Mouse (Mus musculus): Measurements from ENCODE around the gene Prune1. TPM values are rescaled to one million over a fixed set of nuclear protein-coding genes. Genes with fewer than 3 reads are reported as not detected.
"Not testable (repeated sequence)": the region's sequence is repeated elsewhere in the genome, so short reads cannot be mapped to it uniquely, and the experiment has no call there.

The Prune1 gene
- polyA plus RNA-seq, 1 experiment, result 24.2 TPM

DNA sequence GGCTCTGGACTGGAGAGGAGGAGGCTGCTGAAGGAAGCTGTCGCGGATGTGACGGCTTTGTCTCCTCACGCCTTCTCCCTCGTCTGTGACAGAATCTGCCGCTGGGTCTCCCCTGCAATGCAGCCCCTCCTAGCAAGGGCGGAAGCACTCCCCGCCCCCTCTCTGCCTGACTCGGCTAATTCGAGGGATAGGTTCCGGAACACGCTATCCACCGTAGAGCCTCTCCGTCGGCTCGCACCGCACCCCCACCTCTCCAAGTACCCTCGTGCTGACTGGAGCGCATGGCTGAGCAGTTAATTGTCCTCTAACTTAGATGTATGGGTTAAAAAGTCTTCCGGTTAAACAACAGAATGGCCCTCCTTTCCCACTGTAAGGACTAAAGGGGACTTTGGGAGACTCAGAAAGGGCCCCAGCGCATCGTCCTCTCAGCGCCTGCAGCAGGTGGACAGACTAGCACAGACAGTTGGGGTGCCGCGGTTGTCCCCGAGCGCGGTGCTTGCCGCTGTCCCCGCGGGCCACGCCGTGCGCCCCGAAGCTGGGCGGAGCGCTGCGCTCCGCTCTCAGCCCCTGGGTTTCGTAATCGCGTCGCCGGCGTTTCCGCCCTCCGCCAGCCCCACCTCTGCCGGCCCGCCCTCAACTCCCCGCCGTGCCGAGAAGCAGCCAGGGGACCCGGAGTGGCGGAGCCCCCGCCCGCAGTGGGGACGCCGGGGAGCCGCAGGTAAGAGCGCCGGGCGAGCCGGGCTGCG is 53.6 kb downstream of the Prune1 start, which contains the start of gene Cdc42se1:
TSS of gene Cdc42se1 (plus strand) at position 585 of the 746 bp plus-strand sequence.
- TF ChIP-seq CTCF (IDR thresholded peaks at IDR 0.05; ENCODE audit: insufficient read depth, low read length), result no peak
- peak; percentile 86 for TF ChIP-seq POLR2A (IDR thresholded peaks at IDR 0.05; ENCODE audit: borderline replicate concordance, extremely low read depth, low read depth, low read length)
- Histone ChIP-seq H3K4me3 (replicated peaks; ENCODE audit: extremely low read depth, low read depth, low read length) (peak within 1 kb of the TSS; percentile 93), H3K4me1 (ENCODE audit: control insufficient read depth, insufficient read depth, low read length) (peaks cover 16% of the 10 kb centered on the region)
- WGBS, result under 1% methylated on average over 64 of the region's 64 CpGs
- peak; percentile 87 for DNase-seq

- no peak for DNase-seq
- TF ChIP-seq CTCF (IDR thresholded peaks at IDR 0.05; ENCODE audit: insufficient read depth, low read length) (no peak), POLR2A (IDR thresholded peaks at IDR 0.05; ENCODE audit: borderline replicate concordance, extremely low read depth, low read depth, low read length) (no peak)
- H3K4me3 ChIP-seq (replicated peaks; ENCODE audit: extremely low read depth, low read depth, low read length), result no peak overlapping the region
- 17% methylated on average over 1 of the region's 1 CpGs for WGBS
- peaks cover 12% of the 10 kb centered on the region for H3K4me1 ChIP-seq (ENCODE audit: control insufficient read depth, insufficient read depth, low read length)
Measured at GRCm38 (mm10) chr3:95227214-95227613, 54.7 kb downstream of the Prune1 start.

GRCm38 (mm10) chr3:95224295-95224694 is 57.6 kb downstream of the Prune1 start:
- TF ChIP-seq CTCF (IDR thresholded peaks at IDR 0.05; ENCODE audit: insufficient read depth, low read length) (no peak), POLR2A (IDR thresholded peaks at IDR 0.05; ENCODE audit: borderline replicate concordance, extremely low read depth, low read depth, low read length) (no peak)
- 37% methylated on average over 6 of the region's 6 CpGs for WGBS
- no peak for DNase-seq
- H3K4me1 ChIP-seq (ENCODE audit: control insufficient read depth, insufficient read depth, low read length), result 0 out of 2 replicates have a peak, but pooled peaks cover 2% of the 10 kb centered on the region
- no peak overlapping the region for H3K4me3 ChIP-seq (replicated peaks; ENCODE audit: extremely low read depth, low read depth, low read length)

GRCm38 (mm10) chr3:95223041-95223440 is 58.8 kb downstream of the Prune1 start:
- Histone ChIP-seq H3K4me1 (ENCODE audit: control insufficient read depth, insufficient read depth, low read length) (0 out of 2 replicates have a peak, but pooled peaks cover 2% of the 10 kb centered on the region), H3K4me3 (replicated peaks; ENCODE audit: extremely low read depth, low read depth, low read length) (no peak overlapping the region)
- no peak for DNase-seq
- WGBS, result 88% methylated on average over 2 of the region's 2 CpGs
- TF ChIP-seq CTCF (IDR thresholded peaks at IDR 0.05; ENCODE audit: insufficient read depth, low read length), result no peak
- no peak for TF ChIP-seq POLR2A (IDR thresholded peaks at IDR 0.05; ENCODE audit: borderline replicate concordance, extremely low read depth, low read depth, low read length)

DNA sequence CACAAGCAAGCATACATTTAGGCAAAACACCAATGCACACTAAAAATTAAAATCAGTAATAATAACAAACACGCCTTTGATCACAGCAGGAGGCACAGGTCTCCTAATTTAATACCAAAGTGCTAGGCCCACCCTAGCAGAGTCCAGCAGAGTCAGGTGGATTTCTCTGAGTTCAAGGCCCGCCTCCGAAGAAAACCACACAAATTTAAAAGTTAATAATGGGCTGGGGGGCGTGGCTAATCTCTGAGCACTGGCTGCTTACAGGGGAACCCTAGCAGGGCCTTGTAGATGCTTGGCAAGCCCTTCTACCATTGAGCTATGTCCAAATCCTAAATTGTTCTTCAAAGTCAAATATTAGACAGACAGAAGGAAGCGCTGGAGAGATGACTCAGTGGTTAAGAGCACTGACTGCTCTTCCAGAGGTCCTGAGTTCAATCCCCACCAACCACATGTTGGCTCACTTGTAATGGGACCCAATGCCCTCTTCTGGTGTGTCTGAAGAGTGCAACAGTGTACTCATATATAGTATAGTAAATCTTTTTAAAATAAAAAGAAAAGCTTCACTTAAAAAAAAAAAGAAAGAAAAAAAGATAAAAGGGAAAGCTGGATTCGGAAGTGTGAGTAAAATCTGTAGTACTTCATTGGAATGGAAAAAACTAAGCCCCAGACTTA is 63.3 kb downstream of the Prune1 start:
- H3K4me3 ChIP-seq (replicated peaks; ENCODE audit: extremely low read depth, low read depth, low read length), result no peak overlapping the region
- TF ChIP-seq POLR2A (IDR thresholded peaks at IDR 0.05; ENCODE audit: borderline replicate concordance, extremely low read depth, low read depth, low read length), result no peak
- TF ChIP-seq CTCF (IDR thresholded peaks at IDR 0.05; ENCODE audit: insufficient read depth, low read length), result no peak
- WGBS, result 70% methylated on average over 6 of the region's 6 CpGs
- no peaks in the 10 kb centered on the region for H3K4me1 ChIP-seq (ENCODE audit: control insufficient read depth, insufficient read depth, low read length)
- no peak for DNase-seq

DNA sequence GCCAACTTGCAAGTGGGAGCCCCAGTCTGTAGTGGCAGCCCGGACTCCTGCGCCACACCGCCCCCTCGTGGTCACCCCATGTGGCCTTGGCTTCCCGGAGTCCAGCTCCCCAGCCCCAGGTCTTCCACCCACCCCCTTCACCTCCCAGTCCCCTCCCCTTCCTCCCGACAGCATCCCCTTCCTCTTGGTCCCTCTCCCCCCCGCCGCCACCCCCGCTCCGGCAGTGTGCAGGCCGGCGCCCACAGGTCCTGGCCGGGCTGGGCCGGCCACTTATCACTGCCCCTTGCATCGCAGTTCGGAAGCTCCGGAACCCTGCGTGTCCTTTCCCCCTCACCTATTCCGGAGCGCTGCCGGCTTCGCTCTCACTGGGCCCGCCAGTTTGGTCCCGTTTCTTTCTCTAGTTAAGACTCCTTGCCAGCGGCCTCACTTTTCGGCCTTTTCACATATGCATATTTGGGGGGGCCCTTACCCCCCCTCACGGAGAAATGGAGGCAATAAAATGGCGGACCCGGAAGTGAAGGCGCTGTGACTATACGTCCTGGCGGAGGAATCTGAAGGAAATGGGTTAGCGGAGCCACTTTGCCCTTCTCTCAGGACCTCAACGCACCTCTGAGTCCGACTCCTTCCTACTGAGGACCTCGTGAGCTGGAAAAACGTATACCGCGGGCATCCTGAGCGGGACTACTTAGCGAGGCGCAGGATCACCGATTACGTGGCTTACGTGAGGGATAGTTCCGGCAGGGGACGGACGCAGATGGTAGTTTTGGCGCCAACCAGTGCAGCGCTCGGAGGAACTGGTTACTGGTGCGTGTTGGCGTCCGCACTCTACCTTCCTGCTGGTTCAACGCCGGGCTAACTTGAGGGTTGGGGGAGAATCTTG is 64.4 kb downstream of the Prune1 start, which contains the start of gene Gabpb2:
TSS of gene Gabpb2 (minus strand) at position 662 of the 880 bp plus-strand sequence.
- TF ChIP-seq POLR2A (IDR thresholded peaks at IDR 0.05; ENCODE audit: borderline replicate concordance, extremely low read depth, low read depth, low read length) (peak; percentile 69; the same call in 1 of the 2 replicates), CTCF (IDR thresholded peaks at IDR 0.05; ENCODE audit: insufficient read depth, low read length) (peak; percentile 64)
- under 1% methylated on average over 56 of the region's 56 CpGs for WGBS
- peak; percentile 95 for DNase-seq
- Histone ChIP-seq H3K4me3 (replicated peaks; ENCODE audit: extremely low read depth, low read depth, low read length) (peak within 1 kb of the TSS; percentile 99), H3K4me1 (ENCODE audit: control insufficient read depth, insufficient read depth, low read length) (no peaks in the 10 kb centered on the region)

DNA sequence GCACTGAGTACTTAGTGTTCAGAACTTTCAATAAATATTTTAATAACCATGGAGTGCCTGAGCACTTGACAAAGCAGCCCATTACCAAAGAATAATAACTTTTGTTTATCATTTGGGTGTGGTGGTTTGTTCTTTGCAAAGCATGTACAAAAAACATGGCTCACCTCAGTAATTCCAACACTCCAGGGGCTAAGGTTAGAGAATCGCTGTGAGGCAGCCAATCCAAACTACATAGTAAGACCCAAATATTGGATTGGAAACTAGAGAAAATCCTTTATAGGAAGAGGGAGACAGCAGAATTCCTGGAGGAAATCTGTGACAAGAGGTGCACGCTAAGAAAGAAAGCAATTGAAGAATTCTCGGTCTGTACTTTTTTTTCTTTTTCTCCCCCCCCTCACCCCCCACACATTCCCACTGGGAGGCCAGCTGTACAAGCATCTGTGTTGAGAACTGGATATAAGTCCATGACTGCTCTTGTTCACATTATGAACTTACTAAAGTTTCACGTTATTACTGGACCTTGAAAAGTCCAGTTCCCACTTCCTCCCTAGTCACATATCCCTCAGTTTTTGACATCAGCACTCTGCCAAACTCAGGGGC is 65.1 kb downstream of the Prune1 start:
- Histone ChIP-seq H3K4me3 (replicated peaks; ENCODE audit: extremely low read depth, low read depth, low read length) (peak overlapping the region; percentile 99), H3K4me1 (ENCODE audit: control insufficient read depth, insufficient read depth, low read length) (no peaks in the 10 kb centered on the region)
- TF ChIP-seq CTCF (IDR thresholded peaks at IDR 0.05; ENCODE audit: insufficient read depth, low read length) (no peak), POLR2A (IDR thresholded peaks at IDR 0.05; ENCODE audit: borderline replicate concordance, extremely low read depth, low read depth, low read length) (no peak)
- no peak for DNase-seq
- WGBS, result 6% methylated on average over 4 of the region's 4 CpGs

DNA sequence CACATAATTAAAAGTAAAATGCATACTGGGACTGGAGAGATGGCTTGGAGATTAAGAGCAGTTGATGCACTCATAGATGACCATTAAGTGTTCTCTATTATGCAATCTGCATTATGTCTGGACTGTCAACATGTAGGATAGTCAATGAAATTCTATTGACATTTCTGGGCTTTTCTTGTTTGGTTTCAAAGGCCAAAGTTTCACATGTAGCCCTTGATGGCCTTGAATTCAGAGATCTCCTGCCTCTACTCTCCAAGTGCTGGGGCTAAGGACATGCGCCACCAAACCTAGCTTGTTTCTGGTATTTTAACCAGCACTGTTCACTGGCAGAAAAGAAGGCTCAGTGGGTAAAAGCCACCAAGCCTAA is 68.3 kb downstream of the Prune1 start:
- H3K4me3 ChIP-seq (replicated peaks; ENCODE audit: extremely low read depth, low read depth, low read length), result no peak overlapping the region
- WGBS, result 100% methylated on average over 1 of the region's 1 CpGs
- DNase-seq, result no peak
- TF ChIP-seq POLR2A (IDR thresholded peaks at IDR 0.05; ENCODE audit: borderline replicate concordance, extremely low read depth, low read depth, low read length), result no peak
- no peak for TF ChIP-seq CTCF (IDR thresholded peaks at IDR 0.05; ENCODE audit: insufficient read depth, low read length)
- no peaks in the 10 kb centered on the region for H3K4me1 ChIP-seq (ENCODE audit: control insufficient read depth, insufficient read depth, low read length)

GRCm38 (mm10) chr3:95212889-95213608 is 68.8 kb downstream of the Prune1 start:
- not testable (repeated sequence) for H3K4me1 ChIP-seq (ENCODE audit: control insufficient read depth, insufficient read depth, low read length); H3K4me3 ChIP-seq (replicated peaks; ENCODE audit: extremely low read depth, low read depth, low read length); DNase-seq
- 93% methylated on average over 7 of the region's 10 CpGs for WGBS

Measured in lung, adult 2 months (tissue).